Mouse (Mus musculus): ENCODE measurements around the gene Iltifb.
"Not testable (repeated sequence)": the region's sequence is repeated elsewhere in the genome, so short reads cannot be mapped to it uniquely, and the experiment has no call there.

DNA sequence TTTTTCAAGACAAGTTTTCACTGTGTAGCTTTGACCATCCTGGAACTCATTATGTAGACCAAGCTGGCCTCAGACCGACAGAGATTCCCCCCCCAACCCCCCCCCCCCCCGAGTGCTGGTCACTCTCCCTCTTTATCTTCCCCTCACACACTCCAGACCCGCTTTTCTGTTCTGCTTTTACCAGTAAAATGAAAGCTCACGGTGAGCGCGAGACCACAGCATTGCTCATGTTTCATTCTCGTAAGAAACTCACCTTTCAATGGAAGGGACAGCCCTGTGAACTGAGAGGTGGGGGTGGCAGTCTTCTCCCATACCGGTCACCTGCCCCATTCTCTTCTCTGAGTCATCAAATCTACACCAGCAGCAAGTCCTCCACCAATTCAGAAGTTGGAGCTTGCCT lies 26.0 kb downstream of the Iltifb start:
- not testable (repeated sequence) for TF ChIP-seq POLR2A (IDR thresholded peaks at IDR 0.05; ENCODE audit: low read depth, low read length); CTCF (IDR thresholded peaks at IDR 0.05; ENCODE audit: extremely low read depth, insufficient read length, insufficient replicate concordance, low read depth, low read length)
